Mouse (Mus musculus) lung, postnatal 10 days (tissue): ENCODE results near the gene Adgrl3.

Experiments
- DNase-seq: peaks from one replicate; pipeline ENCODE4 v3.0.0; 2021

Gene Adgrl3

GRCm38 (mm10) chr5:81077031-81077430 is 57.1 kb downstream of the Adgrl3 start:
- DNase-seq, result no peak

DNA sequence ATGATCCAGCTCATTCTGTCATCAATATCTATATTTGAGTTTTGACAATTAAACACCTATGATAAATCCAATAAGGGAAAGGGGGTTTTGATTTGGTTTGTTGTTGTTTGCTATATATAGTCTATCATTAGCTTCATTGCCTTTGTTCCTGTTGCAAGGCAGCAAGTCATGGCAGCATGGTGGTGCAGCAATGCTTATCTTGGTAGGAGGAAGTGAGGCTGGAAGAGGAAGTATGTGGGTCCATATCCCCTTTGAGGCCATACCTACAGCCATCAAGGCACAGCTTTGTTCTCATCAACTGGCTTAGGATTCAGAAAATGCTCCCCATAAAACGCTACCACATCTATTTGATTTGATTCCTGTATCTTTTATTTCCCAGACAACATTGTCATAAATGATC is 58.1 kb downstream of the Adgrl3 start:
- DNase-seq, result no peak

DNA sequence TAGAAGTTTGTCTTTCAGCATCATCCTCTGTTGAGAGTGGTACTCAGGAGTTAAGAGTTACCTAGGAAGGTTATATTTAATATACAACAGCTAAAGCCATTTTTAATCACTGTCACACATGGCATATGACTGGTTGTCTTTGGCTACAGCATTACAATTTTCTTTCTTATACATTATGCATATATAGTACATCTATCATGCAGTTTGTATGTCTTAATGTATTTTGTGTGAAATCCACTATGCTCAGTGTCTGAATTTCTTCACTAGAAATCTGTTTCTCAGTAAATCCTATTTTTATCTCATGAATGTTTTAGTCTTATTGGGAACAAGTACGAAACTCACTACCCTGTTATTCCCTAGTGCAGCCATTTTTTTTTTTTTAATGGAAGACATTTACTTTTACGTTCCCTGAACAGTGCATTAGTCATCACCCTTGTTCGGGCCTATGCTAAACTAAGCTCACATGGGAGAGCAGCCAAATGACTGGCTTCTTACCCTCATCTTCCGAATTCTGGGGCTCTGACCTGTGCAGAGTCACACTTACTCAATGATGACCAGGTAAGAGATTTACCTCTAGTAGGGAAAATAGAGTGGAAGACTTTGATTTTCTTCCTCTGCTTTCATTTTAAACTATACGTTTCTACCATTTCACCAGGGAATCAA is 63.9 kb downstream of the Adgrl3 start:
- no peak for DNase-seq

- no peak for DNase-seq
Observed at GRCm38 (mm10) chr5:81085152-81085551, 65.2 kb downstream of the Adgrl3 start.

DNA sequence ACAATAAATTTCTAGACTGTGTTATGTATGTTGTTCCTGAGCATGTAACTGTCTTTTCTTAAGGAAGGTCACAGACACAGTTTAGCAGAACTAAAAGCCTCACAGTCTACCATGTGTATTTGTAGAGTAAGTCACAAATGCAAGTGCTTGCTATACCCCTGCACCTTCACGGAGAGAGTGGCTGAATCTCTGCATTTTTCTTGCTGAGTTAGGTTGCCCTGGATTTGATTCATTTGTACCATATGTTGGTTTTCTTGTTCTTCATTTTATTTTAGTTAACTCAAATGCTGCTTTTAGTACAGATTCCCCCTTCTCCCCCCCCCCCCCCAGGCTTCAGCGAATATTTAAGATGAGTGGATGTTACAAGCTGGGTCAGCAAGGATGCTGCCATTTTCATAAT is 68.7 kb downstream of the Adgrl3 start:
- DNase-seq, result no peak

GRCm38 (mm10) chr5:81094618-81095017 is 74.7 kb downstream of the Adgrl3 start:
- DNase-seq, result no peak

DNA sequence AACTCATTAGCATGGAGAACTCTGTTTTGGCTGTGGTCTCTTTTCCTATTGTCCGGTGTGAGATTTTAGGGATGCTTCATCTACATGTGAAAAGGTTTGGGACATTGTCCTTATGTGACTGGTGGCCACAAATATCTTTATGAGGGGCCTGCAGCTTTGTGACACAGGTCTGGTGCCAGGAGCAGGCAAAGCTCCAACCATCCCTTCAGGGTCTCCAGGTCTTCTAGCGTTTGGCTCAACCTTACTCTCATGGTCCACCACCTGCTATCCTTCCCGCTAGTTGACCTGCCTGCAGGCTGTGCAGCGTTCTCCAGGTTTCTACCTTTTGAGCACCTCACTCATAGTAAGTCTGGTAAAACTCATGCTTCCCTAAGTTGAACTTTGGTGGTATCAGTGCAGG is 77.2 kb downstream of the Adgrl3 start:
- no peak for DNase-seq

DNA sequence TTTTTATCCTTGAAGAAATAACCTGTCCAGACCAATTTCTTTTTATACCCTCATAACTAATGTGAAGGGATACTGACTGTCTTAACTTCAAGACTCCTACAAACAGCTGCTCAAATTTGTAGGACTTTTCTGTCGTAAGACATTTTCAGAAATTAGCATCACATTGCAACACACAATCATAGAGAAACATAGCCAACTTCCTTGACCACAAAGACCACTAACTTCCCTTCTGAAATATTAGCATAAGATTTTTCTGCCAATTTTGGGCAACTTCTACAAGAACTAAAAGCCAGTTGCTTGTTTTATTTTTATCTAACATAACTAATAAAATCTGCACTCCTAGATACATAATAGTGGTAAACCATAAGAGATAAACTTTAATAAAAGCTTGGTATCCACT is 87.5 kb downstream of the Adgrl3 start:
- no peak for DNase-seq

DNA sequence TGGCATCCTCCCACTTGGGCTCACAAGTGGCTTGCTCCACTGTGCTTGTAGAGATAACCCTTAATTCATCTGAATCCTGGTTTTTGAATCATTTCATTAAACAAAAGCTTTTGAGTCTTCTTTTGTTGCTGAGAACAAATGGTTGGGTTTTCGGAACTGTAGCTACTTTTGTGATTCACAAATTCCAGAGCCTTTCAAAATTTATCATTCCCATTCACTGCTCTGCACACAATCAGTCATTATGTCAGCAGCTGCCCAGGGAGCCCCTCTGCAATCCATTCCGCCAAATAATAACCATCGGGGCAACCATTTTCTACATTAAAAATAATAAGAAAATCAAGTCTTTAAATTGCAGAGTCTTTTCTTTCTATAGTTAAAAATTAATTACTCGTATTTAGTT is 104.5 kb downstream of the Adgrl3 start:
- no peak for DNase-seq

GRCm38 (mm10) chr5:81127639-81128038 is 107.7 kb downstream of the Adgrl3 start:
- DNase-seq, result no peak

GRCm38 (mm10) chr5:81136394-81136793 is 116.5 kb downstream of the Adgrl3 start:
- no peak for DNase-seq

DNA sequence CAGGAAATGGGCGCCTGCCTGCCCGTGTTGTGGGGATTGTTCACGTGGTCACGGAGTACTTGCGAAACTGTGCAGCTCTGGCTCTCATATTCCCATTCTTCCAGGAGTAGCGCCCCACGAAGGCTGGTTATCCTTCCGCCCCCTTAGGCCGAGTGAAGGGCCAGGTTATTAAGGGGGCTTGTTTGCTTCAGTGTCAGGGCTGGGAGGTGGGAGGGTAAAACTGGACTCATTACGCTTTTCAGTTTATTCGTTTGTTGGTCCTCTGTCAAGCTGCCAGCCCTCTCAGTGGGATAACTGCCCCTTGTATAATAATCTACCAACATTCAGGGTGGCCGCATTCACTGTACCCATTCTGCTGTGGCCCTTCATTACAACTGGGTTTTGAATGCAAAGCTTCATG is 135.9 kb downstream of the Adgrl3 start:
- peak; percentile 2 for DNase-seq

DNA sequence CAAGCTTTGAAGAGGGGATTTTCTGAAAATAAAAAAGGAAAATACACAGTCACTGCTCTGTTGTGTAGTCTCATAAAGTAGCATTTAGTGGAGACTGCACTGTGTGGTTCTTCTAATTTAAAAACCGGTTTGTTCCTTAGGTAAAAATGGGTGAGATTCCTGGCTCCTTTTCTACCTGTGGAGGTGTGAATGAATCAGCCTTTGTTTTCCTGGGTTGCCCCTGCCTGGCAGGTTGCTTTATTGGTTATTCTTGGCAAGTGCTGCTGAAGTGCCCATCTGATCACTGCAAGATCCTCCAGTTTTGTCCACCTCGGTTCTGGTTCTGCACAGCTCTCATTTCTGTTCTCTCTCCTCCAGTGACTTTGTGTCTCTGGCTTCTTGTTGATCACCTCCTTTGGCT is 136.3 kb downstream of the Adgrl3 start:
- DNase-seq, result no peak

DNA sequence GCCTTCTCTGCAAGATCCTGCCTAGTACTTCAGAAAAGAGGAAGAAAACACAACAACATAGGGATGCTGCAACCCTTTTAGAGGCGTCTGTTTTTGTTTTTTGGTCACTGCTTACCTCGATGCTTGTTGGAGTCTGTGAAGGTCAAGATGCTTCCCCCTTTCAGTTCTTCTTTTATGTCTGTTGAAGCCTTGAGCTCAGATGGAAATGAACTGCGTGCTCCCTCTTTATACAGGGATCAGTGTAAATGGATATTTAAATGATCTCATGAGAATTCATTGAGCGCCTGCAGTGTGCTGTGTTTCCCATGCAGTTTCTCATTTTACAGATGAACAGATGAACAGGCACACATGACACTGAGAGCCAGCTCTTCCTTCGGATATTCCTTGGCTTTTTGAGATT is 136.9 kb downstream of the Adgrl3 start:
- no peak for DNase-seq

- no peak for DNase-seq
Observed at GRCm38 (mm10) chr5:81159013-81159412, 139.1 kb downstream of the Adgrl3 start.

GRCm38 (mm10) chr5:81160431-81160830 is 140.5 kb downstream of the Adgrl3 start:
- DNase-seq, result no peak

DNA sequence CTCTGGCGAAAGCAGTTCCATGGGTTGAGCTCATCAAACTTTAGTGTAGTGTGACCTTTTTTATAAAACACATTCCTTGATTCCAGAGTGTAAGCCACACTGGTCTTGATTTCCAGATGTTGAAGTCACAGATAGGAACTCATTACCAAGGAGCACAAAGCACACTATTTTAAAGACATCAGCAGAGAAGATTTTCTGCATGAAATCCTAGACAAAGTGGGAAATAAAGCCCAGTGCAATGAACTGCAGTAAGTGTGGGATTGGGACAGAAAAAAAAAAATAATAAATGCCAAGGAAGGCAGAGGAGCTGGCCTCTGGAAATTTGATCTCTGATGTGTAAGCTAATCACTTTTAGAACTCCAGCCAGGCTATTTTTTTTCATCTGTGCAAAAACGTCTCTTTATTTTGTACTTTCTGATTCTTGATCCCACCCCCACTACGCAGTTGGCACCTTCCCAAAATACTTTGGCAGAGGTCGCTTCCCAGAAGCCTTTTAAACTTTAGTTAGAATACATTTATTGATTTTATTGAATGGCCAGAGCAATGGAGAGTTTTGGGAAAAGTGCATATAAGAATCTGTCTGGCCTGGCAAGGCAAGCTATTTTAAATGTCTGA is 169.0 kb downstream of the Adgrl3 start:
- peak; percentile 25 for DNase-seq

DNA sequence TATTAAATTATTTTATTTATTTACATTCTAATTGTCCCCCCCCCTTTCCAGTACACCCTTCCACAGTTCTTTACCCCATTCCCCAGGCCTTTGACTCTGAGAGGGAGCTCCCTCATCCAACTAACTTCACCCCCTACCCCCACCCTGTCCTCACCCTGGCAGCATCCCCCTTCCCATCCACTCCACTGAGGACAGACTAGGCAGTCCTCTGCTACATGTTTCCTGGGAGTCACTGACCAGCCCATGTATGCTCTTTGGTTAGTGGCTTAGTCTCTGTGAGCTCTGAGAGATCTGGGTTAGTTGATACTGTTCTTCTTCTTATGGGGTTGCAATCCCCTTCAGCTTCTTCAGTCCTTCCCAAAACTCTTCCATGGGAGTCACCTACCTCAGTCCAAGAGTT is 180.4 kb downstream of the Adgrl3 start:
- DNase-seq, result no peak

GRCm38 (mm10) chr5:81201885-81202284 is 181.9 kb downstream of the Adgrl3 start:
- DNase-seq, result no peak

DNA sequence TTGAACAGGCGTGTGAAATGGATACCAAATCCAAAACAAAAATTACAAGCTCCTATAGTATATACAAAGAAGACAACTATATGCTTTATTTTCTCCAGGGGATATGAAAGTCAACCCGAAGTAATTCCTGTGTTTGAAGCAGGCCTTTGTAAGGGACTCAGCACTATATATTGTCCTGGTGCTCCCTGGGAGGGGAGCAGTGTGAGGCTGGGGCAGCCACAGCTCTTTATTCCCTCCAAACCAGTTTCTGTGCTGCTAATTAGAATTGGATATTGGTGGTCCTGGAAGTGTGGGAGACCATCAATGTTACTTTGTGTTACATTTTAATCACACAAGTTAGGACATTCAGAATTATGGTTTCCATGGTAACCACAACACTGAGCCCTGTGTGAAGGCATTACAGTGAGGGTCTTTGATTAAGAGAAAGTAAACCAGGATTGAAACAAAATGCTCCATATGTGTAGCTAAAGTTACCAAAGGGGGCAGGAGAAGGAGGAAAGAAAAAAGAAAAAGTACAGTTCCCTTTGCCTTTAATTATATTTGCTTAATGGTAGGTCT is 198.6 kb downstream of the Adgrl3 start:
- DNase-seq, result no peak

DNA sequence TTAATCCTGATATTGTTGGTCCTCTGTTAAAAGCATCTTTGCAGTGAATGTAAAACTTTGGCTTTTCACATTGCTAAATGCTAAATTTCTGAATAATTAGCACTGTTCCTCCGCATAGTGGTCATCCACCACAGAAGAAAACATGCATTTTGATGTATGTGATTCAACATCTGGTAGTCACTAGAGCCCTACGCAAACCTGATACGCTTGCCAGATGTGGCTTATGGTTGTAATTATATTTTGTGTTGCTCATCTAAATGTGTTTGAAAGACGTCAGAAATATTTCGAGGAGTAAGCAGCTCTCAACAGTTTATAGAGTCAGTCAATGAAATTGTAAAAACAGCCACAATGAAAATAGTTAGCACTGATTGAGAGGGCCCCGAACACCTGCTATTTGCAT is 204.5 kb downstream of the Adgrl3 start:
- no peak for DNase-seq

DNA sequence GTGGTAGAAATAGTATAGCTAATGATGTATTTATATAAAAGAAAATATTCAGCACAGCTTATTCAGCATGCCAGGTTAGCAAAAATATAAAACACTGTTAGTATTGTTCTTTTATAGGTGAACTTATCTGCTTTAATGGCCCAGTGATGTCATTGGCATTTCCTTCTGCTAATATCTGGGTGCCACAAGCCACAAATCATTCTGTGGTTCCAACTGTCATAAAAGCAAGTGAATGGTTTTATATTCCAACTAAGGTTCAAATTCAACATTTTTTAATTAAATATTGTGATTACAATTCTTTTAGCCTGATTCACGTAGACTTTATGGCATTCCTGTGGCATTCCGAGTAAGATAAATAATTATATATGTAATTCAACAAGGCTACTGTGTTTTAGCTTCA is 205.5 kb downstream of the Adgrl3 start:
- no peak for DNase-seq

- no peak for DNase-seq
Observed at GRCm38 (mm10) chr5:81227256-81227655, 207.3 kb downstream of the Adgrl3 start.

DNA sequence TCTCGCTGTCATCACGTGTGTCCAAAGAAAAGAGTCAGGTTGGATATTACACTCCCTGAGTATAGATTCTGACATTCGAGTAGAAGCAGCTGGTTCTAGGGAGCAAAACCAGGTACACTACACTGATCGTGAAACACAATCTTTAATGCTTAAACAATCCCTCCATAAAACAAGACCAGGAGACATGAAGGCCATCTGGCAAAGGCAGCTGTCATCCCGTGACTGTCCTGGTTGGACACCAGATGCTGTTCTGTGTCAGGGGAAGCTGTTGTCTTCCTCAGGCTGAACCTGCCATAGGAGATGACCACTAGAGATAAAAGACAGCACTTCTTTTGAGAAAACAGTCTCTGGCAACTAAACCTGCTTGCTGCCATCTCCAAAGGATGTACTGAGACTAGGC is 228.8 kb downstream of the Adgrl3 start:
- no peak for DNase-seq

- no peak for DNase-seq
Observed at GRCm38 (mm10) chr5:81256091-81256490, 236.2 kb downstream of the Adgrl3 start.
